Comparison of ENCODE assay signal across 22 mouse cellular contexts in the genomic region with DNA sequence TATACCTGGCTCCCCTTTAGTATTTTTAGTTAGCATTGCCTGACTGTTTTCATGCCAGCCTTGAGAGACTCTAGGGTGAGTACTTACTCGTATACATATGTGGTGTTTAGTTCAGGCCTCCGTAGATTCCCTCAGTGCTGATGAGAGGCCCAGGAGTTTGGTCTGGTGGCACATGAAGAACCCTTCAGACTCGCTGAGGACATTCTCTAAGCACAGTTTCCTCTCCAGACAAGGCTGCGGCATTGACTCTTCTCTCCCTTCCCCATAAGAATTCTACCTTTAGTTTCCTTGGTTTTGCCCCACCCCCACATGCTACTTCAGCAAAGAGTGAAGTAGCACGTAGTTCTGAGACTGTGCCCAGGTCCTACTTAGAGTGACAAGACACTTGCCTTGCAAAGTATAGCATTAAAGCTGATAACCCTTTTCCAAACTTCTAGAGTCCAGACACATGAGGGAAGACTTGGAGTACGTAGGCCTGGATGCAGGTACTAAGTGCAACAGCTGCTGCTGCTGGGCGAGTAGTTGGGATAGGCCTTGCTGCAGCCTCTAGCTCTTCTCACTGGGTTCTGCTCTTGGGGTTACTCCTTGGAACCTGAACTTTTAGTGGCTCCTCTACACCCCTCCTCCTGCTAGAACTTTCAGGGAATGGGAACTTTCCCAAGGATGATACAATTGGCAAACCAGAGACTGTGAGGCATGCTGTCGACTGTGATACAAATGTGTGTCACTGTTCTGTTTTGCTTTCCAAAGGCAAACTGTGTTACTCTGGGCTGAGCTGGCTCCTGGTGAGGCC.
A peak's percentile ranks its signal among the peaks of the same experiment; 100 is the strongest.
DNase-seq lines count a peak whose midpoint lies in the region; ATAC-seq and TF ChIP-seq lines count a peak whose summit lies in the region.
"Had no signal": no experiment of that assay in that cellular context is flagged by ENCODE, and none has a peak within 500 bp of the region (broad histone marks: within the 10 kb centered on the region; RNA-seq: fewer than 3 reads in every experiment).

No protein-coding gene starts in this region.

- ATAC-seq in heart, embryonic 13.5 days (ENCODE audit: extremely low read depth, insufficient number of reproducible peaks, low FRiP score, low TSS enrichment) = no peak
- ATAC-seq: activated CD4-positive, CD25-positive, alpha-beta regulatory T cell, adult 4 months; forebrain, embryonic 13.5 days; hindbrain, embryonic 16.5 days; inflammation-experienced regulatory T-cells, adult 6 months; intestine, postnatal 0 days; Patski had no signal

- 76% methylated on average over 8 of the region's 8 CpGs for WGBS in heart, adult 2 months
- WGBS in heart, embryonic 13.5 days = 86% methylated on average over 8 of the region's 8 CpGs
- WGBS in lung, adult 2 months = 75% methylated on average over 8 of the region's 8 CpGs
- 94% methylated on average over 8 of the region's 8 CpGs for WGBS in limb, embryonic 10.5 days

- no peak for TF ChIP-seq CTCF in heart, adult 2 months (IDR thresholded peaks at IDR 0.05)
- TF ChIP-seq CTCF in lung, adult 2 months (IDR thresholded peaks at IDR 0.05; ENCODE audit: insufficient read depth, low read length) = no peak

- H3K4me2 ChIP-seq in heart, embryonic 13.5 days = no peak overlapping the region
- H3K4me2 ChIP-seq: forebrain, embryonic 13.5 days; hindbrain, embryonic 12.5 days had no signal

- H3K79me2 ChIP-seq in heart, adult 2 months (replicated peaks; ENCODE audit: control insufficient read depth, insufficient read depth, low read length) = no peaks in the 10 kb centered on the region; the same call in 1 of the 2 replicates

- no peak overlapping the region for H3K4me3 ChIP-seq in heart, adult 2 months
- no peak overlapping the region for H3K4me3 ChIP-seq in heart, embryonic 13.5 days
- H3K4me3 ChIP-seq in lung, adult 2 months (replicated peaks; ENCODE audit: extremely low read depth, low read depth, low read length) = no peak overlapping the region
- no peak overlapping the region for H3K4me3 ChIP-seq in limb, embryonic 10.5 days
- H3K4me3 ChIP-seq: embryonic facial prominence, embryonic 10.5 days; forebrain, embryonic 13.5 days; gastrocnemius, adult 2 months; hindbrain, embryonic 12.5 days had no signal

- H3K27me3 ChIP-seq in heart, adult 2 months (ENCODE audit: control insufficient read depth, insufficient read depth, low read length) = no peaks in the 10 kb centered on the region
- H3K27me3 ChIP-seq in heart, embryonic 13.5 days (replicated peaks) = no peaks in the 10 kb centered on the region
- no peaks in the 10 kb centered on the region for H3K27me3 ChIP-seq in limb, embryonic 10.5 days (ENCODE audit: low read depth, poor library complexity, severe bottlenecking)
- H3K27me3 ChIP-seq: CH12.LX; forebrain, embryonic 13.5 days; hindbrain, embryonic 12.5 days; Patski had no signal

- intact Hi-C loops in heart, adult 2 months (cut with DNase I) = no loop called here

- H3K9me3 ChIP-seq in heart, embryonic 13.5 days = no peaks in the 10 kb centered on the region
- H3K9me3 ChIP-seq in limb, embryonic 10.5 days (replicated peaks) = no peaks in the 10 kb centered on the region
- H3K9me3 ChIP-seq: embryonic facial prominence, embryonic 10.5 days; forebrain, embryonic 13.5 days; hindbrain, embryonic 12.5 days had no signal

- H3K9ac ChIP-seq in heart, adult 2 months (ENCODE audit: low read depth, low read length) = no peak overlapping the region
- H3K9ac ChIP-seq in heart, embryonic 13.5 days = no peak overlapping the region
- H3K9ac ChIP-seq: forebrain, embryonic 13.5 days; hindbrain, embryonic 12.5 days had no signal

- TF ChIP-seq POLR2A in heart, adult 2 months (IDR thresholded peaks at IDR 0.05; ENCODE audit: insufficient read depth, low read depth, low read length) = no peak
- TF ChIP-seq POLR2A in lung, adult 2 months (IDR thresholded peaks at IDR 0.05; ENCODE audit: borderline replicate concordance, extremely low read depth, low read depth, low read length) = no peak

- DNase-seq in heart, adult 2 months = no peak
- no peak for DNase-seq in heart, adult 18-20 months
- no peak for DNase-seq in heart, adult 8-10 months (ENCODE audit: low spot score)
- peak; percentile 12 for DNase-seq in lung, adult 2 months
- DNase-seq in lung, postnatal 14 days = peak; percentile 14
- no peak for DNase-seq in thymus, postnatal 14 days
- DNase-seq in limb, embryonic 10.5 days (ENCODE audit: low spot score) = no peak
- DNase-seq: cerebellum, adult 2 months; cerebellum, postnatal 10 days; gastrocnemius, adult 2 months; gastrocnemius, postnatal 25 days; kidney, adult 8-10 months had no signal

- peaks cover 31% of the 10 kb centered on the region for H3K36me3 ChIP-seq in heart, adult 2 months (ENCODE audit: control insufficient read depth, insufficient read depth, low read length)
- peaks cover 100% of the 10 kb centered on the region for H3K36me3 ChIP-seq in heart, embryonic 13.5 days
- peaks cover 100% of the 10 kb centered on the region for H3K36me3 ChIP-seq in limb, embryonic 10.5 days

- peaks cover 2% of the 10 kb centered on the region; the same call in 1 of the 2 replicates for H3K4me1 ChIP-seq in heart, adult 2 months (ENCODE audit: control insufficient read depth, insufficient read depth, low read length)
- peaks cover 17% of the 10 kb centered on the region for H3K4me1 ChIP-seq in heart, embryonic 13.5 days
- H3K4me1 ChIP-seq in lung, adult 2 months (ENCODE audit: control insufficient read depth, insufficient read depth, low read length) = no peaks in the 10 kb centered on the region
- no peaks in the 10 kb centered on the region for H3K4me1 ChIP-seq in limb, embryonic 10.5 days
- H3K4me1 ChIP-seq: embryonic facial prominence, embryonic 10.5 days; forebrain, embryonic 13.5 days; hindbrain, embryonic 12.5 days had no signal

- H3K27ac ChIP-seq in heart, adult 2 months = peak overlapping the region; percentile 80
- H3K27ac ChIP-seq in heart, embryonic 13.5 days (replicated peaks) = peak overlapping the region; percentile 84
- no peak overlapping the region for H3K27ac ChIP-seq in limb, embryonic 10.5 days
- H3K27ac ChIP-seq: embryonic facial prominence, embryonic 10.5 days; forebrain, embryonic 13.5 days; gastrocnemius, adult 2 months; hindbrain, embryonic 12.5 days had no signal

- TF ChIP-seq EP300 in heart, adult 2 months (IDR thresholded peaks at IDR 0.05; ENCODE audit: insufficient read depth, low read depth, low read length) = no peak

Comparison
In these comparisons a context has a peak if more than half of its experiments do, and no peak if none do; other contexts are left out.
1. DNase-seq: peak in lung, adult 2 months (single experiment) and lung, postnatal 14 days (single experiment); none in heart, adult 2 months (0 of 2), heart, adult 18-20 months (0 of 2), heart, adult 8-10 months (single experiment), thymus, postnatal 14 days (single experiment) and limb, embryonic 10.5 days (single experiment).